Mouse (Mus musculus) right cerebral cortex, postnatal 14 days (tissue): ENCODE measurements around the gene Eci3.

ENCODE experiments used
- DNase-seq: peaks from one replicate; pipeline ENCODE4 v3.0.0; 2022

Eci3 gene

DNA sequence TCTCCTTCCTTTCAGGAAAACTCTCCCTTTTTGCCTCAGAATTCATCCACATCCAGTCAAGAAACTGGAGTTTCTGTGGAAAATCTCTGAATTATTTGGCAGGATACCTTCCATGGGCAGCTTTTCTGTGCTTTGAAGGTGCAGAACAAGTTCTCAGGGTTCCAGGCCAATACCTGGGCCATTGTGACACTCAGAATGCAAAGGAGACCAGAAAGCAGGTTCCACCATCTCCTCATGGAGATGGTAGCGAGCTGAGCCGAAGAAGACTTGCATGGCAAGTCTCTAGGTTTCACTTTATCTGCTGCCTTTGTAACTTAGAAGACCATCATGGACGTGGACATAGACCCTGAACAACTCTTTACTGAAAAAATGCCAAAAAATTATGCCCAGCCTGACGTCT lies 39.4 kb downstream of the Eci3 start, which contains the start of the genes Fam217a and 4933417A18Rik:
Gene Fam217a, minus strand, starts transcription at position 101 of the 400 bp plus-strand sequence.
Gene 4933417A18Rik, plus strand, starts transcription at position 200 of the 400 bp plus-strand sequence.
- no peak for DNase-seq

DNA sequence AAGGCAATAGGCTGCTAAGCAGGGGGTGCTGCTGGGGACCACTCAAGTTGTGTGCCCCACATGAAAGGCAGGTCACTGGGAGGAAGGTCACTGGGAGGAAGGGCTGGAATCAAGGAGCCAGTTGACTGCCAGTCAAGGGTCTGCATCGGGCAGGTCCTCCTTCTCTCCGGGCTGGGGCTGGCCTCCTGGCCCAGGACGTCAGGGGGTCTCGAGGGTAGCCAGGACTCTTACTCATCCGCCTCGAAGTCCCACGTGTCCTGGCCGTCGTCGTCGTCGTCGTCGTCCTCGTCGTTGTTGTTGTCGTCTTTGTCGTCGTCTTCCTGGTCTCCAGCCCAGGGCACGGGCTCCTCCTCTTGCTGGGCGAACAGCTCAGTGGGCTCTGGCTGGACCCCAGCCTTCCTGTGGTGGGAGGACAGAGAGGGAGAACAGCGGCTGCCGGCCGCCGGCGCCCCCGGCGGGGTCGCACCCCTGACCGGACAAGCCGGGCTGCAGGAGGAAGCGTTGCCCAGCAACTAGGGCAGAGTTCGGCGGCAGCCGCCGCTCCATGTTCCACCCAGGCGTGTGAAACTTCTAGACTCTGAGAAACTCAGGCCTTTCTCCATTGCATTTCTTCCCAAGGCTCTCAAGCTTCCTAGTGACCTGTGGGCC lies 47.0 kb downstream of the Eci3 start:
- peak; percentile 8 for DNase-seq

DNA sequence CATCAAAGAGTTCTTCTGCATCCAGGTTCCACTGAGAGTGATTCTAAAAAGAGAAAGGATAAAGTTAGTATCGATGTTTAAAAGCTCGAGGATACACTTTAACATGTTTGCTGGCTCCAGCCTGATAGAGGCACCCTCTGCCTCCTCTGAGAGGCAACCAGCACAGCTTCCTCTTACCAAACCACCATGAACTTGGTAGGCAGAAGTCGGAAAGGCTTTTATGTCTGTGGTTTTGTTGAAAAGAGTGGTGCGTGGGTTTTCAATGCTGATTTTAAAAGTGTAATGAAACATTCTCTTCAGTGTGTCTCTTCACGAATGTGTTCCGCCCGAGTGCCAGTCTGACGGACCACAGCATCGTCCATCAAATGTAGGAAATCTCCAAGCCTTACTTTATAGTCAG lies 49.0 kb downstream of the Eci3 start:
- DNase-seq = no peak
